Mouse (Mus musculus): ENCODE measurements around the gene Gyg. TPM values are rescaled to one million over a fixed set of nuclear protein-coding genes. Genes with fewer than 3 reads are reported as not detected.

Gene Gyg
- polyA plus RNA-seq, 1 experiment from 2014 or later: 53.4 TPM

GRCm38 (mm10) chr3:20103830-20104229 lies 51.3 kb downstream of the Gyg start:
- DNase-seq (ENCODE audit: low spot score) (no peak), ATAC-seq (replicated peaks; ENCODE audit: low FRiP score, low TSS enrichment, low read depth) (no peak)
- no peak overlapping the region for H3K4me3 ChIP-seq (ENCODE audit: low read depth, low read length)
- no peaks in the 10 kb centered on the region for H3K9me3 ChIP-seq (ENCODE audit: control insufficient read depth, low read length)
- no peaks in the 10 kb centered on the region for H3K4me1 ChIP-seq (replicated peaks; ENCODE audit: control insufficient read depth, insufficient read depth, low read length)
- peaks cover 6% of the 10 kb centered on the region; the same call in 1 of the 2 replicates for H3K36me3 ChIP-seq (ENCODE audit: control insufficient read depth, insufficient read depth, low read length)
- no peak overlapping the region for H3K4me2 ChIP-seq (ENCODE audit: low read length)
- no peak overlapping the region for H3K9ac ChIP-seq (ENCODE audit: low read length)
- 80% methylated on average over 3 of the region's 3 CpGs for WGBS
- H3K27ac ChIP-seq (ENCODE audit: low read depth): no peak overlapping the region
- no peaks in the 10 kb centered on the region for H3K27me3 ChIP-seq (replicated peaks; ENCODE audit: control insufficient read depth, insufficient read depth, low read length)

DNA sequence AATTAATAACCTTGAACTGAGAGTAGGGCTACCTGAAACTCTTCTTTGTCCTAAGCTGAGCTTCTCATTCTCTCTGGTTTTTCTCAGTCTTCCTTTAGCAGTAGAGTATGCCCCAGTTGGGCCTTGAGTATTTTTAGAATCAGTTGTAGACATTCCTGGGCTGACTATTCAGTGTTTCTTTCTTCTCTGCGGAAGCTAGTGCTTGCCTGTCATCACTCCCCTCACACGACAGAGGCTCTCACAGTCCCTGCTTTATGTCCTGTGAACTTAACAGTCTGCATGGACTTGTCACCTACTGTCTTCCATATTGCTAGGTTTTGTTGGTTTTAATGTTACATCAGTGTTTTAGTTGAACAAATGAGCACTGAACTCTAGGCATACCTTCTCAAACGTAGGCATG lies 73.0 kb downstream of the Gyg start:
- H3K27me3 ChIP-seq (replicated peaks; ENCODE audit: control insufficient read depth, insufficient read depth, low read length): no peaks in the 10 kb centered on the region
- H3K4me1 ChIP-seq (replicated peaks; ENCODE audit: control insufficient read depth, insufficient read depth, low read length): no peaks in the 10 kb centered on the region
- H3K36me3 ChIP-seq (ENCODE audit: control insufficient read depth, insufficient read depth, low read length): peaks cover 16% of the 10 kb centered on the region; the same call in 1 of the 2 replicates
- ATAC-seq (replicated peaks; ENCODE audit: low FRiP score, low TSS enrichment, low read depth) (no peak), DNase-seq (ENCODE audit: low spot score) (no peak)
- H3K4me2 ChIP-seq (ENCODE audit: low read length): no peak overlapping the region
- H3K4me3 ChIP-seq (ENCODE audit: low read depth, low read length): no peak overlapping the region
- WGBS: 82% methylated on average over 3 of the region's 3 CpGs
- no peak overlapping the region for H3K27ac ChIP-seq (ENCODE audit: low read depth)
- no peak overlapping the region for H3K9ac ChIP-seq (ENCODE audit: low read length)
- H3K9me3 ChIP-seq (ENCODE audit: control insufficient read depth, low read length): no peaks in the 10 kb centered on the region

DNA sequence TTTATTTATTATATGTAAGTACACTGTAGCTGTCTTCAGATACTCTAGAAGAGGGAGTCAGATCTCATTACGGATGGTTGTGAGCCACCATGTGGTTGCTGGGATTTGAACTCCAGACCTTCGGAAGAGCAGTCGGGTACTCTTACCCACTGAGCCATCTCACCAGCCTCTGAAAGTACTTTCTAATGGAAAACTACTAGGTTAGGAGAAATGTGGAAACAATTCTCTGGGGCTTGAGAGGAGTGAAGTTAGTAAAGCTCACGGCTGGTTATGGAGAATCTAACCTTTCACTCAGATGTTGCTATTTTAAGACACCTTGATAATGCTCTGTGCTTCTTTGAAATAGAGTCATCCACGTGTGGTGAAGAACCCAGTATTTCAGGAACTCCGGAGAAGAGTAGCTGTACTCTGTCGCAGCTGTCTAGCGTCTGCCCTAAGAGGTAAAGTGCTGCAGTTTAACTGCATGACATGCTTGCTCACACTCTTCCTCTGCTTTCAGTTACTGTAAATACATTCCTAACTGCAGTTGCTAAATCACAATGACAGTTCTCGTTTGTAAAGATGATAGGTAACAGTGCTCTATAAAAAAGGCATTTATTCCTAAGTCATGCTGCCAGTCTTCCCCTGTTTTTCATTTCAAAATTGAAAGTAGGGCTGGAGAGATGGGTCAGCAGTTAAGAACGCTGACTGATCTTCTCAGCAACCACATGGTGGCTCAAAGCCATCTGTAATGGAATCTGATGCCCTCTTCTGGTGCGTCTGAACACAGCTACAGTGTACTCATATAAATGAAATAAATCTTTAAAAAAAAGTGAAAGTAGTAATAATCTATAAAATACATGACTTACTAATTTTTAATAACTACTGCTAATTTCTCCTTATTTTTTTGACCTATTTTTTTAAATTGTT lies 78.7 kb downstream of the Gyg start:
- DNase-seq (ENCODE audit: low spot score): no peak

More for the DNA sequence above, 78.7 kb downstream of the Gyg start:
- WGBS: 70% methylated on average over 11 of the region's 11 CpGs
- no peak overlapping the region for H3K27ac ChIP-seq (ENCODE audit: low read depth)
- H3K4me2 ChIP-seq (ENCODE audit: low read length): no peak overlapping the region
- no peaks in the 10 kb centered on the region for H3K4me1 ChIP-seq (replicated peaks; ENCODE audit: control insufficient read depth, insufficient read depth, low read length)
- H3K9me3 ChIP-seq (ENCODE audit: control insufficient read depth, low read length): no peaks in the 10 kb centered on the region
- H3K9ac ChIP-seq (ENCODE audit: low read length): no peak overlapping the region
- no peaks in the 10 kb centered on the region for H3K27me3 ChIP-seq (replicated peaks; ENCODE audit: control insufficient read depth, insufficient read depth, low read length)
- H3K36me3 ChIP-seq (ENCODE audit: control insufficient read depth, insufficient read depth, low read length): peaks cover 16% of the 10 kb centered on the region
- ATAC-seq (replicated peaks; ENCODE audit: low FRiP score, low TSS enrichment, low read depth): no peak
- no peak overlapping the region for H3K4me3 ChIP-seq (ENCODE audit: low read depth, low read length)

Other genes with a start within 250 kb of the Gyg start
- 0.23 and 0.42 TPM in 2 replicates for gene Cp, start 198.3 kb downstream of the Gyg start, polyA plus RNA-seq (2014; fragmentation: Nextera tagmentation; extraction: Ambion mirVana)
- gene Hps3, start 120.0 kb downstream of the Gyg start, polyA plus RNA-seq (2014; fragmentation: Nextera tagmentation; extraction: Ambion mirVana): 12.1 and 12.2 TPM in 2 replicates
- 16.5 and 20.6 TPM in 2 replicates for gene Hltf, start 97.5 kb downstream of the Gyg start, polyA plus RNA-seq (2014; fragmentation: Nextera tagmentation; extraction: Ambion mirVana)
- 2.1 and 2.3 TPM in 2 replicates for gene Cpa3, start 86.9 kb upstream of the Gyg start, polyA plus RNA-seq (2014; fragmentation: Nextera tagmentation; extraction: Ambion mirVana)
- 1.2 and 2.9 TPM in 2 replicates for gene Cpb1, start 120.4 kb upstream of the Gyg start, polyA plus RNA-seq (2014; fragmentation: Nextera tagmentation; extraction: Ambion mirVana)
- 0.77 and 1.0 TPM in 2 replicates for gene Agtr1b, start 211.9 kb upstream of the Gyg start, polyA plus RNA-seq (2014; fragmentation: Nextera tagmentation; extraction: Ambion mirVana)

All from intestine, embryonic 14.5 days (tissue).